Mouse (Mus musculus) lung, embryonic 15.5 days (tissue): ENCODE measurements around the gene Gcdh. TPM values are rescaled to one million over a fixed set of nuclear protein-coding genes. Genes with fewer than 3 reads are reported as not detected.
A peak's percentile ranks its signal among the peaks of the same experiment; 100 is the strongest.

Experiments
- ATAC-seq: fragments of 200-750 bp; cut with Nextera tagmentation; 2 replicates; pipeline ENCODE4 v1.8.0; 2017; ENCODE audit warnings: moderate number of reproducible peaks, borderline replicate concordance; ENCODE audit not compliant: low FRiP score, low TSS enrichment; ENCODE audit errors: extremely low read depth
- H3K27ac ChIP-seq: fragments of 300-500 bp; sonication (generic); 2 replicates; pipeline ENCODE4 v1.5.1; 2015; ENCODE audit warnings: moderate library complexity, mild to moderate bottlenecking, inconsistent platforms
- H3K27me3 ChIP-seq: fragments of 300-500 bp; sonication (generic); 2 replicates; pipeline ENCODE4 v1.6.1; 2015; ENCODE audit warnings: inconsistent platforms
- H3K36me3 ChIP-seq: fragments of 300-500 bp; sonication (generic); 2 replicates; pipeline ENCODE4 v1.6.1; 2015; ENCODE audit warnings: inconsistent platforms
- H3K4me1 ChIP-seq: fragments of 300-500 bp; sonication (generic); 2 replicates; pipeline ENCODE4 v1.6.1; 2015; ENCODE audit warnings: inconsistent platforms
- H3K4me2 ChIP-seq: fragments of 300-500 bp; sonication (generic); 2 replicates; pipeline ENCODE4 v1.6.1; 2015; ENCODE audit warnings: inconsistent platforms, mild to moderate bottlenecking, moderate library complexity
- H3K4me3 ChIP-seq: fragments of 300-500 bp; sonication (generic); 2 replicates; pipeline ENCODE4 v1.5.1; 2015; ENCODE audit warnings: mild to moderate bottlenecking, inconsistent platforms
- H3K9ac ChIP-seq: fragments of 300-500 bp; sonication (generic); 2 replicates; pipeline ENCODE4 v1.6.1; 2015; ENCODE audit warnings: inconsistent platforms
- H3K9me3 ChIP-seq: fragments of 300-500 bp; sonication (generic); 2 replicates; pipeline ENCODE4 v1.6.1; 2016; ENCODE audit warnings: inconsistent platforms
- WGBS: fragments of 180-500 bp; shearing (Covaris S2); methylation state at CpG from one replicate; pipeline ENCODE4 v1.1.7; 2015; 5-methylcytosine and 5-hydroxymethylcytosine counted together
- polyA plus RNA-seq: library from polyadenylated mRNA; unstranded; fragments of >200 nt; fragmentation: Nextera tagmentation; extraction: Ambion mirVana; gene quantifications from 2 replicates; pipeline ENCODE4 v1.2.1, GENCODE M21; 2015

Gene Gcdh
- polyA plus RNA-seq = 34.9 and 35.7 TPM in 2 replicates

- no peaks in the 10 kb centered on the region for H3K9me3 ChIP-seq
- peak within 1 kb of the TSS; percentile 65 for H3K9ac ChIP-seq
- H3K4me2 ChIP-seq = peak within 1 kb of the TSS; percentile 81
- no peaks in the 10 kb centered on the region for H3K27me3 ChIP-seq
- peak; percentile 98 for ATAC-seq
- no peak within 1 kb of the TSS for H3K27ac ChIP-seq
- H3K4me3 ChIP-seq = peak within 1 kb of the TSS; percentile 73
- peaks cover 10% of the 10 kb centered on the region for H3K4me1 ChIP-seq
- peaks cover 5% of the 10 kb centered on the region; the same call in 1 of the 2 replicates for H3K36me3 ChIP-seq
- WGBS = 0% methylated on average over 11 of the region's 11 CpGs
These were observed at the start of gene Gcdh for GRCm38 (mm10) chr8:84893709-84894134. Gene Gcdh, minus strand, starts transcription at chr8:84893921.

GRCm38 (mm10) chr8:84937620-84938485, 44.1 kb upstream of the Gcdh start:
- no peaks in the 10 kb centered on the region for H3K9me3 ChIP-seq
- no peak overlapping the region for H3K9ac ChIP-seq
- H3K4me3 ChIP-seq = no peak overlapping the region
- ATAC-seq = no peak
- peaks cover 74% of the 10 kb centered on the region for H3K27me3 ChIP-seq
- WGBS = 56% methylated on average over 13 of the region's 13 CpGs
- H3K4me1 ChIP-seq = peaks cover 12% of the 10 kb centered on the region
- H3K4me2 ChIP-seq = peak overlapping the region; percentile 64
- no peaks in the 10 kb centered on the region for H3K36me3 ChIP-seq
- H3K27ac ChIP-seq = no peak overlapping the region

GRCm38 (mm10) chr8:84936962-84937546, 43.3 kb upstream of the Gcdh start, which contains the start of gene Mast1:
Gene Mast1, minus strand, starts transcription at chr8:84937359.
- under 1% methylated on average over 47 of the region's 50 CpGs for WGBS
- Histone ChIP-seq H3K9ac (no peak within 1 kb of the TSS), H3K36me3 (no peaks in the 10 kb centered on the region)

GRCm38 (mm10) chr8:84936041-84936961, 42.6 kb upstream of the Gcdh start:
- no peak overlapping the region for H3K9ac ChIP-seq
- H3K9me3 ChIP-seq = no peaks in the 10 kb centered on the region
- no peak for ATAC-seq
- 22% methylated on average over 23 of the region's 23 CpGs for WGBS
- H3K4me2 ChIP-seq = peak overlapping the region; percentile 64
- no peaks in the 10 kb centered on the region for H3K36me3 ChIP-seq
- peaks cover 76% of the 10 kb centered on the region for H3K27me3 ChIP-seq
- peak overlapping the region; percentile 32 for H3K4me3 ChIP-seq
- no peak overlapping the region for H3K27ac ChIP-seq
- peaks cover 12% of the 10 kb centered on the region for H3K4me1 ChIP-seq

More at GRCm38 (mm10) chr8:84936962-84937546, 43.3 kb upstream of the Gcdh start, which contains the start of gene Mast1:
- no peak; the same call in 1 of the 2 replicates for ATAC-seq
- peak within 1 kb of the TSS; percentile 32 for H3K4me3 ChIP-seq
- no peaks in the 10 kb centered on the region for H3K9me3 ChIP-seq
- H3K4me1 ChIP-seq = peaks cover 12% of the 10 kb centered on the region
- no peak within 1 kb of the TSS for H3K27ac ChIP-seq
- peak within 1 kb of the TSS; percentile 64 for H3K4me2 ChIP-seq
- peaks cover 75% of the 10 kb centered on the region for H3K27me3 ChIP-seq

GRCm38 (mm10) chr8:84935489-84935888, 41.8 kb upstream of the Gcdh start:
- Histone ChIP-seq H3K36me3 (no peaks in the 10 kb centered on the region), H3K9ac (no peak overlapping the region), H3K4me1 (peaks cover 12% of the 10 kb centered on the region), H3K27me3 (peaks cover 80% of the 10 kb centered on the region), H3K4me2 (no peak overlapping the region), H3K27ac (no peak overlapping the region), H3K9me3 (no peaks in the 10 kb centered on the region), H3K4me3 (no peak overlapping the region)
- WGBS = 4% methylated on average over 14 of the region's 14 CpGs
- peak; percentile 48; the same call in 1 of the 2 replicates for ATAC-seq

- H3K27me3 ChIP-seq = peaks cover 86% of the 10 kb centered on the region
- WGBS = under 1% methylated on average over 15 of the region's 15 CpGs
- H3K4me1 ChIP-seq = peaks cover 12% of the 10 kb centered on the region
- no peaks in the 10 kb centered on the region for H3K36me3 ChIP-seq
- H3K9ac ChIP-seq = no peak overlapping the region
- H3K9me3 ChIP-seq = no peaks in the 10 kb centered on the region
- no peak overlapping the region for H3K27ac ChIP-seq
- no peak overlapping the region for H3K4me2 ChIP-seq
- H3K4me3 ChIP-seq = no peak overlapping the region
- no peak for ATAC-seq
These were observed 41.1 kb upstream of the Gcdh start for GRCm38 (mm10) chr8:84934860-84935259.

GRCm38 (mm10) chr8:84933767-84934559, 40.2 kb upstream of the Gcdh start:
- ATAC-seq = no peak
- WGBS = 76% methylated on average over 16 of the region's 16 CpGs
- Histone ChIP-seq H3K4me2 (no peak overlapping the region), H3K4me1 (peaks cover 16% of the 10 kb centered on the region), H3K9ac (no peak overlapping the region), H3K9me3 (no peaks in the 10 kb centered on the region), H3K4me3 (no peak overlapping the region), H3K27me3 (peaks cover 89% of the 10 kb centered on the region), H3K27ac (no peak overlapping the region), H3K36me3 (no peaks in the 10 kb centered on the region)

GRCm38 (mm10) chr8:84930582-84930981, 36.9 kb upstream of the Gcdh start:
- Histone ChIP-seq H3K27me3 (peaks cover 60% of the 10 kb centered on the region), H3K9me3 (no peaks in the 10 kb centered on the region), H3K4me3 (no peak overlapping the region), H3K4me1 (peaks cover 11% of the 10 kb centered on the region; the same call in 1 of the 2 replicates), H3K27ac (no peak overlapping the region), H3K36me3 (no peaks in the 10 kb centered on the region), H3K9ac (no peak overlapping the region), H3K4me2 (no peak overlapping the region)
- WGBS = 82% methylated on average over 13 of the region's 13 CpGs
- no peak for ATAC-seq

GRCm38 (mm10) chr8:84928456-84929306, 35.0 kb upstream of the Gcdh start:
- ATAC-seq = peak; percentile 58; the same call in 1 of the 2 replicates
- no peaks in the 10 kb centered on the region for H3K36me3 ChIP-seq
- peak overlapping the region; percentile 69 for H3K4me2 ChIP-seq
- no peak overlapping the region for H3K9ac ChIP-seq
- no peaks in the 10 kb centered on the region for H3K9me3 ChIP-seq
- H3K4me1 ChIP-seq = peaks cover 8% of the 10 kb centered on the region; the same call in 1 of the 2 replicates
- peak overlapping the region; percentile 32 for H3K4me3 ChIP-seq
- WGBS = 2% methylated on average over 48 of the region's 52 CpGs
- H3K27ac ChIP-seq = no peak overlapping the region
- peaks cover 44% of the 10 kb centered on the region for H3K27me3 ChIP-seq

GRCm38 (mm10) chr8:84927513-84927912, 33.8 kb upstream of the Gcdh start:
- peaks cover 8% of the 10 kb centered on the region; the same call in 1 of the 2 replicates for H3K4me1 ChIP-seq
- peaks cover 45% of the 10 kb centered on the region for H3K27me3 ChIP-seq
- no peaks in the 10 kb centered on the region for H3K9me3 ChIP-seq
- no peak overlapping the region for H3K9ac ChIP-seq
- no peak for ATAC-seq
- H3K4me2 ChIP-seq = no peak overlapping the region
- H3K36me3 ChIP-seq = no peaks in the 10 kb centered on the region
- H3K4me3 ChIP-seq = no peak overlapping the region
- WGBS = 61% methylated on average over 1 of the region's 1 CpGs
- H3K27ac ChIP-seq = no peak overlapping the region
